Mouse (Mus musculus): ENCODE results near the gene Shroom3. TPM values are rescaled to one million over a fixed set of nuclear protein-coding genes. Genes with fewer than 3 reads are reported as not detected.

The Shroom3 gene
- polyA plus RNA-seq, 1 experiment from 2014 or later: 8.0 TPM

- WGBS: 38% methylated on average over 10 of the region's 10 CpGs
- ATAC-seq: no peak
- H3K27me3 ChIP-seq (replicated peaks; ENCODE audit: control insufficient read depth, insufficient read depth, low read length): no peaks in the 10 kb centered on the region
Measured at GRCm38 (mm10) chr5:92915421-92915820, 232.2 kb downstream of the Shroom3 start.

DNA sequence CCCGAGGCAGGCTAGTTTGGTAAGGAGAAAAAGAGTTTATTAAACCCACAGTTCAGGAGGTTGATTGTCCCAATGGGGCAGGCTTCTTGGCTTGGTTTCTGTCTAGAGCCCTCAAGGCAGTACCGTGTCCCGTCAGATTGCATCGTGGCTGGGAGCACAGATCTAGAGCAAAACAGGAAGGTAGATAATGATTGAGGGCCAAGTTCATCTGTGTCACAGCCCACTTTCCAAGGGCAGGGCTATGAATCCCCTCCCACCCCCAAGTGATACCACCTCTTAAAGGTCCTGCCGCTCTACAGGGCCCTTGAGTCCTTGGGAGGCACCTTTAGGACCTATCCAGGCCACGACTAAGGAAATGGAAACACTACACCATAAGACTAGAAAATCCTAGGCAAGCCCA is 234.5 kb downstream of the Shroom3 start:
- peak; percentile 31 for ATAC-seq
- Histone ChIP-seq H3K4me3 (ENCODE audit: low read depth, low read length) (no peak overlapping the region), H3K27me3 (replicated peaks; ENCODE audit: control insufficient read depth, insufficient read depth, low read length) (no peaks in the 10 kb centered on the region), H3K36me3 (ENCODE audit: control insufficient read depth, insufficient read depth) (peaks cover 22% of the 10 kb centered on the region; the same call in 1 of the 2 replicates), H3K9me3 (ENCODE audit: control insufficient read depth) (no peaks in the 10 kb centered on the region), H3K4me1 (replicated peaks; ENCODE audit: control insufficient read depth, insufficient read depth, low read length) (peaks cover 12% of the 10 kb centered on the region), H3K27ac (ENCODE audit: low read depth, low read length) (peak overlapping the region; percentile 51), H3K9ac (ENCODE audit: low read depth, low read length) (no peak overlapping the region), H3K4me2 (replicated peaks; ENCODE audit: low read depth) (no peak overlapping the region)
- TF ChIP-seq CTCF (IDR thresholded peaks at IDR 0.05; ENCODE audit: low read depth): no peak
- 41% methylated on average over 6 of the region's 6 CpGs for WGBS

More at GRCm38 (mm10) chr5:92915421-92915820, 232.2 kb downstream of the Shroom3 start:
- Histone ChIP-seq H3K9ac (ENCODE audit: low read depth, low read length) (no peak overlapping the region), H3K4me1 (replicated peaks; ENCODE audit: control insufficient read depth, insufficient read depth, low read length) (peaks cover 12% of the 10 kb centered on the region), H3K9me3 (ENCODE audit: control insufficient read depth) (no peaks in the 10 kb centered on the region), H3K27ac (ENCODE audit: low read depth, low read length) (no peak overlapping the region), H3K36me3 (ENCODE audit: control insufficient read depth, insufficient read depth) (peaks cover 10% of the 10 kb centered on the region; the same call in 1 of the 2 replicates), H3K4me3 (ENCODE audit: low read depth, low read length) (no peak overlapping the region), H3K4me2 (replicated peaks; ENCODE audit: low read depth) (no peak overlapping the region)
- no peak for TF ChIP-seq CTCF (IDR thresholded peaks at IDR 0.05; ENCODE audit: low read depth)

DNA sequence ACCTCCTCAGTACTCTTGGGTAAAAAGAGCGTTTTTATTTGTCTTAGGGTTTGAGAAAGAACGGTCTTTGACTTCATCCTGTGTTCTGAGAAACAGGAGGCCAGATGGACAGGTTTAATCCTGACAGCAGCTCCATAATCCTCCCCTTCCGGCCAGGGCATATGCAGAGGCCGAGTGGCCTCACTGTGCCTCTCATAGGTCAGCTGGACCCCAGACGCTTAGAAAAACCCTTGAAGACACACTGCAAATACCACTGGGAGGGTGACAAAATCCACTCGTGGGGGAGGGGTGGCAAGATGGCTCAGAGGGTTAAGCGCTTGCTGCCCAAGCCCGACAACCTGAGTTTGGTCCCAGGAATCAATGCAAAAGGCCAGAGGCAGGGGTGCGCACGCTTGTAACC is 234.9 kb downstream of the Shroom3 start:
- H3K27ac ChIP-seq (ENCODE audit: low read depth, low read length): peak overlapping the region; percentile 51
- no peaks in the 10 kb centered on the region for H3K9me3 ChIP-seq (ENCODE audit: control insufficient read depth)
- H3K27me3 ChIP-seq (replicated peaks; ENCODE audit: control insufficient read depth, insufficient read depth, low read length): no peaks in the 10 kb centered on the region
- 47% methylated on average over 10 of the region's 10 CpGs for WGBS
- 0 out of 2 replicates have a peak, but pooled peaks have one; percentile 5 for ATAC-seq
- peaks cover 22% of the 10 kb centered on the region; the same call in 1 of the 2 replicates for H3K36me3 ChIP-seq (ENCODE audit: control insufficient read depth, insufficient read depth)
- no peak overlapping the region for H3K9ac ChIP-seq (ENCODE audit: low read depth, low read length)
- 0 out of 2 replicates have a peak overlapping the region, but pooled peaks have one; percentile 30 for H3K4me2 ChIP-seq (replicated peaks; ENCODE audit: low read depth)
- TF ChIP-seq CTCF (IDR thresholded peaks at IDR 0.05; ENCODE audit: low read depth): no peak
- no peak overlapping the region for H3K4me3 ChIP-seq (ENCODE audit: low read depth, low read length)
- H3K4me1 ChIP-seq (replicated peaks; ENCODE audit: control insufficient read depth, insufficient read depth, low read length): peaks cover 12% of the 10 kb centered on the region

DNA sequence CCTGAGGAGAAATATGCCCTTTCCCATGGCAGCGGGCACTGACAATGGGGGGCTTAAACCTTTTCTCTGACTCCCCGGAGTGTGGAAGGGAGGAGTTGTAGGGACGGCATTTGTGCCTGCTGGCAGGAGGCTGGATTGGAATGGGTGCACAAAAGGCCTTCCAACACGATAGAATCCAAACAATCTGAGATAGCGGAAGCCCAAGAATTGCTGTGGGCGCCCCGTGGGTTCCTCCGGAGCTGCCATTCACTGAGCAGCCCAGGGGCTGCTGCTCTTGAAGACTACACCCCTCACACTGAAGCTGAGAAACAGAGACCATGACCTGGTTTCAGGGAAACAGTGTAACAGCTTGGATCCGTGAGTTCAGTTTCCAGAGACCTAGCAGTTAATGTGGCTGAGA is 235.6 kb downstream of the Shroom3 start:
- Histone ChIP-seq H3K36me3 (ENCODE audit: control insufficient read depth, insufficient read depth) (peaks cover 22% of the 10 kb centered on the region; the same call in 1 of the 2 replicates), H3K27ac (ENCODE audit: low read depth, low read length) (peak overlapping the region; percentile 41; the same call in 1 of the 2 replicates), H3K4me1 (replicated peaks; ENCODE audit: control insufficient read depth, insufficient read depth, low read length) (peaks cover 7% of the 10 kb centered on the region), H3K27me3 (replicated peaks; ENCODE audit: control insufficient read depth, insufficient read depth, low read length) (no peaks in the 10 kb centered on the region), H3K4me2 (replicated peaks; ENCODE audit: low read depth) (0 out of 2 replicates have a peak overlapping the region, but pooled peaks have one; percentile 30), H3K4me3 (ENCODE audit: low read depth, low read length) (no peak overlapping the region), H3K9ac (ENCODE audit: low read depth, low read length) (no peak overlapping the region), H3K9me3 (ENCODE audit: control insufficient read depth) (no peaks in the 10 kb centered on the region)
- no peak for ATAC-seq
- TF ChIP-seq CTCF (IDR thresholded peaks at IDR 0.05; ENCODE audit: low read depth): no peak
- 42% methylated on average over 9 of the region's 9 CpGs for WGBS

GRCm38 (mm10) chr5:92919390-92919789 is 236.2 kb downstream of the Shroom3 start:
- Histone ChIP-seq H3K9ac (ENCODE audit: low read depth, low read length) (no peak overlapping the region), H3K27me3 (replicated peaks; ENCODE audit: control insufficient read depth, insufficient read depth, low read length) (no peaks in the 10 kb centered on the region), H3K9me3 (ENCODE audit: control insufficient read depth) (no peaks in the 10 kb centered on the region), H3K4me1 (replicated peaks; ENCODE audit: control insufficient read depth, insufficient read depth, low read length) (peaks cover 4% of the 10 kb centered on the region; the same call in 1 of the 2 replicates), H3K36me3 (ENCODE audit: control insufficient read depth, insufficient read depth) (peaks cover 22% of the 10 kb centered on the region; the same call in 1 of the 2 replicates), H3K4me3 (ENCODE audit: low read depth, low read length) (no peak overlapping the region), H3K4me2 (replicated peaks; ENCODE audit: low read depth) (no peak overlapping the region), H3K27ac (ENCODE audit: low read depth, low read length) (no peak overlapping the region; the same call in 1 of the 2 replicates)
- 61% methylated on average over 14 of the region's 14 CpGs for WGBS
- no peak for ATAC-seq
- TF ChIP-seq CTCF (IDR thresholded peaks at IDR 0.05; ENCODE audit: low read depth): no peak

DNA sequence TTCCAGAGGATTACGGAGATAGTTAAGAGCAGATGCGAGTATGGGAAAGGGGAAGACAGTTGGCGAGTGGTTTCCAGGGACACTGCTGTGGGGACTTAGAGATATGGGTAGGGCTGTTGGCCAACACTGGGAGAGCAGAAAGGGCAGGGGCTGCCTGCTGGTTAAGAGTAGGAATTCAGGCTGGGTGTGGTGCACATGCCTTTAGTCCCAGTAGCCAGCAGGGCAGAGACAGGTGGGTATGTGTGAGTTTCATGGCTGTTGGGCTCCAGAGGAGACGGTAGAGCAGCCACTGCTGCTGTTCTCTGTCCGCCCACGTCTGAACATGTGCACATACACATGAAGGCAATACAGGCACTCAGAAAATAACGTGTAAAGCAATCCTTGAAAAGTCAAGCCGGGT is 237.7 kb downstream of the Shroom3 start:
- Histone ChIP-seq H3K9ac (ENCODE audit: low read depth, low read length) (no peak overlapping the region), H3K4me3 (ENCODE audit: low read depth, low read length) (no peak overlapping the region), H3K9me3 (ENCODE audit: control insufficient read depth) (no peaks in the 10 kb centered on the region), H3K27me3 (replicated peaks; ENCODE audit: control insufficient read depth, insufficient read depth, low read length) (no peaks in the 10 kb centered on the region), H3K4me2 (replicated peaks; ENCODE audit: low read depth) (no peak overlapping the region), H3K36me3 (ENCODE audit: control insufficient read depth, insufficient read depth) (peaks cover 22% of the 10 kb centered on the region; the same call in 1 of the 2 replicates), H3K4me1 (replicated peaks; ENCODE audit: control insufficient read depth, insufficient read depth, low read length) (peaks cover 4% of the 10 kb centered on the region; the same call in 1 of the 2 replicates), H3K27ac (ENCODE audit: low read depth, low read length) (no peak overlapping the region; the same call in 1 of the 2 replicates)
- ATAC-seq: no peak
- no peak for TF ChIP-seq CTCF (IDR thresholded peaks at IDR 0.05; ENCODE audit: low read depth)
- WGBS: 86% methylated on average over 8 of the region's 8 CpGs
